Mouse (Mus musculus): ENCODE data around the gene Plcb1. TPM values are rescaled to one million over a fixed set of nuclear protein-coding genes. Genes with fewer than 3 reads are reported as not detected.

The Plcb1 gene
- total and polyA plus RNA-seq, 3 experiments: 39.3 to 80.4 (median 69.9) TPM

DNA sequence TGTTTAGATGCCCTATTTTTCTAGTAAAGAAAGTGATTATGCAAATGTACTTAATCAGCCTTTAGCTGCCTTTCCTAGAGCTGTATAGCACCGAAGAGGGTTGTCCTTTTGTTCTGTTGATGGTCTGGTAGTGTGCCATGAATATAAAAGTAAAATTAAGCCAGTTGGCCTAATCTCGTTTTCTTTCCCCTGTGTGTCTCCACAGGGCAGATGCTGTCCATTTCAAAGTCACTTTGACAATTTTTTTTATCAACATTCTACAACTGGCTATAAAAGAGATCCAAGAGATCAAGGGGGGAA is 520.6 kb downstream of the Plcb1 start:
- DNase-seq: no peak

DNA sequence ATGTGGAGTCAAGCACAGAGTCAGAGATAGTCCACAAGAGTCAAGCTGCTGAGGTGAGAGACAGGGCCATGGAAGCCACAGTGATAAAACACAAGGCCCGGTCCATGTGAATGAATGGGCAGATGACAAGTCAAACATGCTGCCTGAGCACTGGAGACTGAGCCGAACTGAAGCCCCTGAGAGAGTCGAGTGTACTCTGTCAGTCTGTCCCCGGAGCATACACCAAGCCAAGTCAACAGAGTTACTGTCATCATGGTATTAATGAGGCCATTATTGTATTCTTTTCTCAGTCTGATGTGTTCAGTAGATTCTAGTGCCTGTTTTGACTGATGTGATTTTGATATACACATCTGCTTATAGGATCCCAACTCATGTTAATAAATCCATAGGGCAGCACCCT is 521.9 kb downstream of the Plcb1 start:
- DNase-seq: no peak

DNA sequence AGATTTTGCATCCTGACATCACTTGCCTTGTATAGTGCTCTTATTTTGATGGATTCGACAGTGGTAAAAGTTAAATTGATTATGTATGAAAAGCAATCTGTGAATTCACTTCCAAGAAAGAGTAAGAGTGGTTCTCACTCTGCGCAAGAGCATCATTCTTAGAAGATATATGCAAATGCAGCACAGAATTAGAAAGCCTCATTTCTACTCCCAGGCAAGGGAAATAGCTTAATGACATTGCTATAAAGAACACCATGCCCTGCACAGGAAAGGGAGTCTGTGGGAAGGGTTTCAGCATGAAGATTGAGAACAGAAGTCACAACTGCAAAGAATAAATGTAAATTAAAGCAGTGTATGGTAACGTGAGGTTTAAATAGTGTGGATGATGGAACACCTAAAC is 530.1 kb downstream of the Plcb1 start:
- no peak for DNase-seq

DNA sequence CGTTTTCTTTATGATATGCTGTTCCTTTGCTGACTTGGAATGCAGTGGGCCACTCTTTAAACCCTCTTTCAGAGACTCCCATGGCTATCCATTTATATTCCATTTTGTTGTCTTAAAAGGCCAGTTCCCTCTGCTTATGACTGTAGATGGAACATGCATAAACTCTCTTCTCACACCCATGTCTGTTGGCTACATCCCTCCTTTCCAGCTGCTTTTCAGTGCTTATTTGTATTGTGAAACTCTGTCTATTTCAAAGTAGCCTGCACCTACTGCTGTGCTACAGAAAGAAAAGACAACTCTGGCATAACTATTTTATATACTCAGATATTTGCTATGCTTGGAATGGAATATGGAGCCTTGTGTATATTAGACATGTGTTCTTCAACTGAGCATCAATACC is 532.3 kb downstream of the Plcb1 start:
- DNase-seq: no peak

DNA sequence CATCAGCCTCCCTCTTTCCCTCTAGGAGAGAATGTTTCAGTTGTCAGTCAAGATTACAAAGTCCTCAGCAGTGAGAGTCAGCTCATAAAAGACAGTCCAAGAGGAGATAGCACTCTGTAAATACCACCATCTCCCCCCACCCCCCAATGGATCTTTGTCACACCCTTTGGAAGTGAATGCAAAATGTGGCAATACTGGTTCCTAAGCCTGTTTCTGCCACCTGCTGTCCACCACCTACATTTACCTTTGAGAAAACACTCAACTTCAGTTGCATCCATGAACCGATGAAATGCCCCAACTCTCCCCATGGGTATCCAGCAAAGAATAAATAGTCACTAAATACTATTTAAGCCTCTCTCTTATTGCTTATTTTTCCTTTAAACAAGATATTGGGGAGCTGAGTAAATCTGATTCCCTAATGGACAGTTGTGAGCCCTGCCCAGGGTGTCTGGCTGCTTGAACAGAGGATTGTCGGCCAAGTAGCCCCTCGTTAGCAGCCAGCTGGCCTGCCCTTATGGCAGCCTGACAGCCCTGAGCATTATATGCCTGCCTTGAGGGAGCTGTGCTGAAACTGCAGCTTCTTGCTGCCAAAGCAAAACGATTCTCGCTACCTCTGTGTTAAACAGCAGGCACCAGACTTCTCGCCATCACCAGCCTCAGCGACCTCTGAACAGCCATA is 537.5 kb downstream of the Plcb1 start:
- DNase-seq: peak; percentile 24

DNA sequence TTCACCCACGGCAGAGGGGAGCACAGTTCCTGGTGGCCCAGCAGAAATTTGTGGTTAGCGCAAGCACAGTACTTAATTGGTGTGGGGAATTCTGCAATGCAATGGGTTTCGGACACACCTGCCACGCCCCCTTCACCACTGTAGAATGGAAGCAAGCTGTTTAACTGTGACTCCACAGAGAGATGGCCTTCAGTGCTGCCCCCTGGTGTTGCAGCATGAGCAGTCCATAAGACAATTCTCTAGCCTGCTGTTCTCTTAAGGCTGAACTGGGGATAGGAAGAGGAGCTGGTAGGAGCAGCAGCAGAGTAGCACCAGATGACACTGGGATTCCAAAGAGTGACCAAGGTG is 538.1 kb downstream of the Plcb1 start:
- peak; percentile 72 for DNase-seq

DNA sequence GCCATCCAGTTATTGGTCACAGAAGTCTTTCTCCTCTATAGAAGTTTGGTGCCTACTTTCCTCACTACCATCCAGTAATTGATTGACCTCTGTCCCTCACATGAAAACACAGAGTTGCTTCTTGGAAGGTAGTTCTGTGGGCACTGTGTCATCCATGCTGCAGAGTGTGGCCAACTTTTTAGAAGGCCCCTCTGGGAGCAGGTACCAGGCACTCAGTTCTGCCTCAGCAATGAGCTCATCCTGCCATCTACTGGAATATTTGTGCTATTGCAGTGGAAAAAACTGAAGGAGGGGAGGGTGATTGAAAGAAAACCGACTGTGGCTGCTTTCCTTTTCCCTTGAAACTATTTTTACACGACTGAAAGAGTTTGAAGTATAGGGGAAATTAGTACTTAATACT is 542.9 kb downstream of the Plcb1 start:
- DNase-seq: peak; percentile 42

DNA sequence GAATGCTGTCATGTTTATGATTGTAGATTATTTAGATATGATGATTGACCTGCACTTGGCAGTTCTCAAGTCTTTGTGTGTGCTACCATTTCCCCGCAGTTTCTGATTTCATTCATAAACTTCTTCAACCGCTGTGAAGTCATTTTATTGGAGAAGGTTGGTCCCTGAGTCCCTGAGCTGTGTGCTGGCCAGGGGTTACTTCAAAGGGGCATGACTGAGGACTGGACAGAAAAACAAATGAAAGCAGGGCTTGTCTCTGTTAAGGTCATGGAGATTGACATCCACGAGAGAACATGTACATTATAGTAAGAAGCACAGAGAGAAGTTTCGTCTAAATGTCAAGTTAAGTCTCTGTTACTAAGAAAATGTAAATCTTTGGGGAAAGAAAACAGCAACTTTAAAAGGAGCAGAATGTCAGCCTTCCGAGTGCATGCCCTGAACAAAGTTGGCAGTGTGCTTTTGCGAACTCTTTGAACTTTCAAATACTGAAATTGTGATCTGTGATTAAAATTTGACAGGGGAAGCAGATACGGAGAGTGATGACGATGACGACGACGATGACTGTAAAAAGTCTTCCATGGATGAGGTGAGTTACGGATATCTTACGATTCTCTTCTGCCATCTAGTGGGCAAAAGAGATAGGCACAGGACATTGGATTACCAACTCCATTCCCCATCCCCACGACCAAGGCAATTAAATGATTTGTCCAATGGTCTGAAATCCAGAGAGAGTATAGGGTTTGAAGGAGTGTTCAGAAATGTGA is 544.1 kb downstream of the Plcb1 start:
- peak; percentile 57 for DNase-seq

DNA sequence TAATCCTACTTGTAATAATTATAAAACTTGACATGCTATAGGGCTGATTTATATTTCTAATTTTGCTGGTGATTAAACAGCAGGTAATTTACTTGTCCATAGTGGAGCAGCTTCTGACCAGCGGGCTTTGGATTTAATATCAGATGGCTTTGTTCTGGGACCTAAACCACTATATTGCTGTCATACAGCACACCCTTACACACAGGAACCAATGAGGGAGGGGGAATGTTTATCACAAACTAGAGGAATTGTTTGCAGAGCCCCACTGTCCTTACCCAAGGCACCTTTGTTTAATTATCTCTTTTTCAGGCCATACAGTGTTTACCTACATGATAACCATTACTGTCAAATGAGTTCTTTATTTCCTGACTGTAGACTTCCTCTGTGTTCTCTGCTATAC is 546.0 kb downstream of the Plcb1 start:
- DNase-seq: no peak

DNA sequence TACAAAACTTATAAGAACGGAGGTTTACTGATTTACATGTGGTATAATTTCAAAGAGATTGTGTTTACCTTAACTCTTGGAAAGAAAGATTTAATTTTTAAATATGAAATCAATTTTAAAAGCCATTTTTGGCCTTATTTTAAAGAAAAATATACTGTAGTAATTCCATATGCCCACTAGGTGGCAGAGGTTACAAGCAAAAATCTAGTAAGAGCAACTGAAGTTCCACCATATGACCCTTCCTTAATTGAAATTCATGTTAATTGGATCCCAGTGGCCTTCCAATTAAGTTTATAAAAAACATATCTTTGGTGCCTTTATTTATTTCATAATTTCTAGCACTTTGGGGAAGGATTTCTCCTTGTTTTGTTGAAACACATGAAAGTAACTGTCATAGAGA is 570.4 kb downstream of the Plcb1 start:
- DNase-seq: no peak

DNA sequence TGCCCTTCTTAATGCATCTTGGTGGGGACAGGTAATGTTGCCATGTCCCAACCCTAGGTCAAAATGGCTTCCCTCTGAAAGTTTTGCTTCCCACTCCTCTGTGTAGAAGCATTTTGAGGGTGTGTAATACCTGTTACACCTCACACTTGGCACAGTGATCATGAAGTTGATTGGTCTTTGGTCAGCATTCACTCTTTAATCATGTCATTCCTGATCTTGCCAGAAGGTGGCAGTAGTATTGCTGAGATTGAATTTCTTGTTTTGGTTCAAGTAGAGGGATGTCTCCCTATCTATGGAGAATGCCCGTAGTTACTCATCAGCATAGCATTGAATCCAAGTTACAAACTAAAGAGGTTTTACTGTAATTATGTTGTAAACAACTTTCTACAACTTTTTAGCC is 575.9 kb downstream of the Plcb1 start:
- no peak for DNase-seq

DNA sequence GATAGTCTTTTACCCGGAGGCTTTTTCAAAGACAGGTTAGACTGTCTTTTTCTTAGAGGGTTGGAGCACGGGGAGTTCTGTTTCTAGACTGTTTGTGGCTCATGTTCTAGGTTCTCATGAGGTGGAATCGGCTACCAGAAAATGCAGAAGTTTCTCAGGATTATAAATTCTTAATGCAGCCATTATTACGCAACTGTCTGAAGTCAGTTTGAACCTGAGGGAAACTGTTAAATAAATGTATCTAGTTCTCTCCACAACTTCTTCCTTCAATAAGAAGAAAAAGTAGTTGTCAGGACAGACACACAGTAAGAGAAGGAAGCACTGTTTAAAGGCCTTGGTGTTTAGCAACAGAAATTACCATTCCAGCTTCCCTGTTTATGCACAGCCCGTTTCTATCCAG is 577.1 kb downstream of the Plcb1 start:
- no peak for DNase-seq

DNA sequence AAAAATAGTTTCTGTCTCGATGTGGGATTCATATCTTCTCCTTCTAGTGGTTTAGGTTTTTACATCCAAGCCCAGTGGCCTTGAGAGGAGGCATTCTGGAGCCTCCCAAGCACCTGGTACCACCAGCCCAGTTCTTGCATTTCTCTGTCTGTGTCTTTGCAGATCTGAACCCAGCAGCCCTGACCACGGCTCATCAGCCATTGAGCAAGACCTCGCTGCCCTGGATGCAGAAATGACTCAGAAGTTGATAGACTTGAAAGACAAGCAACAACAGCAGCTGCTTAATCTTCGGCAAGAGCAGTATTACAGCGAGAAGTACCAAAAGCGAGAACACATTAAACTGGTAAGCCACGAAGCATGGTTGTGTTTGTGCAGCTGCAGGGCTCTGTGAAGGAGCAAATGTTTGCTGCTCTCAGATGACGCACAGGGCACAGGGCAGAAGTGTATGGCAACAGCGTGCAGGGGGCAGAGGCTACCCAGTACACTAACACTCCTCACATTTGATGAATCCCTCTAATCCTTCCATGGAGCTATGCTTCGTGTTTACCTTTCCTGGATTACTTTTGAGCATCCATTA is 584.5 kb downstream of the Plcb1 start:
- DNase-seq: peak; percentile 64

DNA sequence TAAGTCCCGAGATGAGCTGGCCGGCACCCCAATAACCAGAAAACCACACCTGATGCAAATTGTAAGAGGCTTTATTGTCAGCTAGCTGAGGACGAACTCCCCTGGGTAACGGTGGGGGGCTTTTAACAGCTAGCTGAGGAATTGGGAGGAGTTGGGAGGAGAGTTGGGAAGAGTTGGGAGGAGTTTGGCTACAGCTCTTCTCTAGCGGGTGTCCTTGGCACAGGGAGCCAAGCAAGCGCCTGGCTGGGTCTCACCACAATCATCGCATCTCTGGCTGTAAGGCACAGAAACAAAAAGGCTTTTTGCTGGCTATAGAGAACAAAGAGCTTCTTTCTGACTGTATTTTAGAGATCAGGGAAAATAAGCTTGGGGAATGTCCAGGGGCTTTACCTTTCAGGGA is 594.9 kb downstream of the Plcb1 start:
- DNase-seq: peak; percentile 30

DNA sequence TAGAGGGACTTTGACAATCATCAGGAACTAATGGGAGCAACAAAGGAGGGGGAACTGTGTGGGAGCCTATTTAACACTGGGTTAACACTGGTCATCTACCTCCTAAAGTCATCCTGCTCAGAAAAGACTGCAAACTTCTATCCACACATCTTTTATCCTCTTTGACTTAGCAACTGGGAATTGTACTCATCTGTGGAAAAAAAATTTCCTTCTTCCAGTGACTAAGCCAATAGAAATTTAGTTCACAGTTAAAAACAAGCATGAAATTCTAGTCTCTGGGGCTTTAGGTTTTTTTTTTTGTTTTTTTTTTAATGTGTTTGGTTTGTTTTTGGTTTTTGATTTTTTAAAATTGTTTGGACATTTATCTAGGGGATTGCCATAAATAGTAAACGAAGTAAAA is 595.5 kb downstream of the Plcb1 start:
- no peak for DNase-seq

DNA sequence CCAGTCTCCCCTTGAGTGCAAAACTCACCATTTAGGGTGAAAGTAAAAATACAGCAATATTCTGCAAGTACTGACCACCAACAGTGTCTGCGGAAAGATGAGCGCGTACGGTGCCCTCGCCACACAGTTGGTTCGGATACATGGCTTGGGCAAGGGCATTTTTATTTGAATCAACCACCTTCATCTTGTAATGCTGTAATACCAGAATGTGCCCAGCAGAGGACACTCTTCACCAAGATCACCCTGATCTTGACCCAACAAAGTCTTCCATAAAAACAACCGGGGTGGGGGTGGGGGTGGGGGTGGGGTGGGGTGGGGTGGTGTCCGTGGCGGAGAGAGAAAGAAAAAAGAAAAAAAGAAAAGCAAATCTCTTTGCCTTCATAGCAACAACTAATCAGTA is 602.1 kb downstream of the Plcb1 start:
- DNase-seq: peak; percentile 34

DNA sequence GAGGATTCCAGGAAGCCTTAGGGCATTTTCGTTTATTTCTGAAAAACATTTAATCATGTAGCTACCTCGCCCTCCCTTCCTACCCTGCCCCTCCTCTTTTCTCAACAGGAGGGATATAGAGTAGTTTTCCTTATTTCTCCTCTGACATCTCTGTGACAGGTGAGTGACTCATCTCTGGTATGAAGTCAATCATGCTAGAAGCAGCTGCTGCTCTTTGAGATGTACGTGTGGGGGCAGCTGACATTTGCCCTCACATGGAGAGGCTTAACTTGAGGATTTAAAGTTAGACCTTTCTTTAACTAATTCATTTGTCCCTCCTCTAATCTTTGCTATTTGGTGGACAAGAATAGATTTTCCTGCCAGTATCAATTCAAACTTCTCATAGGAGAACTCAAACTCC is 608.8 kb downstream of the Plcb1 start:
- DNase-seq: no peak

DNA sequence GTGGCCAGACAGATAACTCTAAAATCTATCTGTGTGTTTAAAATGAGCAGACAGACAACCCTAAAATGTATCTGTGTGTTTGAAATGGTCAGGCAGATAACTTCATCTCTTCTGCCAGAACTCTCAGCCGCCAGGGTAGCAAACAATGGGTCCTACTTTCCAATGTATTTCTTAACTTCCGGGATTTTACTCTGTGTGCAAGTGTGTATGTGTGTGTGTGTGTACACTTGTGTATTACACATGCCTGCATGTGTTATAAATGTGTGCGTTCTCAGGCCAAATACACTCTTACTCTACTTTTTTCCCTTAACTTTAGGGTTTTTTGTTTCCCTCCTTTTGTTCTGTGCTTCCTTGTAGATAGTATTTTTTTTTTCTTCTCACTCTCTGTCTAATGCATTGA is 610.5 kb downstream of the Plcb1 start:
- no peak for DNase-seq

DNA sequence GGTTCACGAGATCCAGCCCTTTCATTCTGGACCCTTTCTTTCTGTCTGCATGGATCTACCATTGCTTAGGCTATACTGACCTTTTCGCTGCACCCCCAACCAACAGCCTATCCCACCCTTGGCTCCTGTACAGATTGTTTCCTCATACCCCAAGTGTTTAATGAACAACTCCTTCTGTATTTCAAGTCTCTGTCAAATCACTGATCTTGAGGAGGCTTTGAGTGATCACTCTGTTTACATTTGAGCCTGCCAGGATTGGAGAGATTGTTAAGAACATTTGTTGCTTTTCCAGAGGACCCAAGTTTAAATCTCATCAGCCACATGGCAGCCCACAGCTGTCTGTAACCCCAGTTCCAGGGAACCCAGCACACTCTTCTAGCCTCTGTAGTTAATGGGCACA is 612.1 kb downstream of the Plcb1 start:
- DNase-seq: no peak

DNA sequence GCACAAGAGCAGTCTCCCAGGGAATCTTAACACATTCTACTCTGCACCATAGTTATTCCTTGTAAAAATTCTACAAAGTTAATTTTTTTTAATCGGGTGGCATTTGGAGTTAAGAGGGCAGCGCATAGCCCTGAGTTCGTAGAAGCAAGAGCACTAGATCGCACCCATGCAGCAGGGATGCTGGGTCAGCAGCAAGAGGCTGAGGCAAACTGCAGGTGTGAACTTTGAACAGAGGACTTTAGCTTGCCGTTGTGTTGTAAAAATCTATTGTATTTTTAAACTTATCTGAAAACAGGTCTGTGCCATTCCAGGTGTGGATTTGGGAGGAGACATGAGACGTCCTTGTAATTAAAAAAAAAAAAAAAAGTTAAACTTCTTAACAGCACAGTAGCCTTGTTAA is 613.9 kb downstream of the Plcb1 start:
- DNase-seq: no peak

DNA sequence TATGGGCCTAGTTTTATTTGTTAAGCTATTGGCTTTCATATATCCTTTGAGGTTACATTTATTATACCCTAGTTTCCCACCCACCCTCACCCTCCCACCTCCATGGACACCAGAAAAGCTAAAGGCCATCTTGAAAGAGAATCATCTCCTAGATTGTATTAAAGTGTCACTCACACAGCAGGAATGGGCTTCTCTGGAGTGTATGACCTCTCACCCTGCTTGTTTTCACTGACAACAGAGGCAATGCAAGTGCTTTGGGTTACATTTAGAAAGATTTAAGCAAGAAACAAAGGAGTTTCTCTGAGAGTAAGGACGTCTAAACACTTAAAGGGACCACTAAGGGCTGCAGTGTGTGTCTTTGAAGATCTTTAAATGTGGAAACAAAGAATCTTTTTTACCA is 617.0 kb downstream of the Plcb1 start:
- no peak for DNase-seq

DNA sequence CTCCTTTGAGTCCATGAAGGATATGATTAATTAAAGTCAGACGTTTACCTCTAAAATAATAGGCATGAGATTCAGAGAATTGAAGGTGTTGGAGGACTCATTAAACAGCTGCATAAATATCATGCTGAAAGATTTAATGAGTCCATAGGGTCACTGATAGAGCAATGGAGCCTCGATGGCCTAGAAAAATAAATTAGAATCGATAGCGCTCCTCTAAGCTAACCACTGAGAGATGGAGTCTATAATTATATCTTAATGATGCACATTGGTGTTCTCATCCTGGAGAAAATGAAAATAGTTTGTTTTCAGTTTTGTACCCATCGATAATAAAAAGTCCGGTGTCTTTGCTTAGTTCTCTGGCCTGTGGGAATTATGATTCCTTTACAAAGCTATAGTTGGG is 617.5 kb downstream of the Plcb1 start:
- DNase-seq: no peak

DNA sequence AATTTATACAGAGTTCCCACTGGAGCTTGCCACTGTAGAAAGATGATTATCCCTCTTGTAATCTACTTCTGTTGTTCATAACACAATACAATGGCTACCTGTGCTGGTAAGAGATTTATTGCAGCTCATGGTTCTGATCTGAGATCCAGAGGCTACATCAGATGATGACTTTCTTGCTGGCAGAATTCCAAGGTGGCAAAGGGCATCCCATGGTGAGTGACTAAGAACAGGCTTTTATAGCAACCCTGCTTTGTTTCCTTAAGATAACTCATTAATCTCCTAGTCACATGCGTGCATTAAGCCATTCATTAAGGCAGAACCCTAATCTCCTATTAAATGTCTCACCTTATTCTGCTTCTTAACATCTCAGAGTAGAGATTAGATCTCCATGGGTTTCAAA is 618.2 kb downstream of the Plcb1 start:
- peak; percentile 10 for DNase-seq
